Mouse (Mus musculus): ENCODE measurements around the gene Camk2n2.

GRCm38 (mm10) chr16:20637410-20637809 lies 16.3 kb upstream of the Camk2n2 start:
- no peak for TF ChIP-seq CTCF (IDR thresholded peaks at IDR 0.05; ENCODE audit: borderline replicate concordance, insufficient read depth, low read depth, low read length)
- TF ChIP-seq POLR2A (IDR thresholded peaks at IDR 0.05; ENCODE audit: borderline replicate concordance, insufficient read depth, low read length): no peak

Measured in cerebellum, adult 2 months (tissue).